Mouse (Mus musculus) bone marrow, adult 2 months (tissue): ENCODE results near the gene Lrrn3. TPM values are rescaled to one million over a fixed set of nuclear protein-coding genes. Genes with fewer than 3 reads are reported as not detected.

ENCODE experiments used
- H3K27ac ChIP-seq: fragments of 200-500 bp; 2 replicates; pipeline ENCODE4 v1.5.1; 2012; ENCODE audit warnings: low read depth, mild to moderate bottlenecking, control low read depth, inconsistent platforms, low read length; ENCODE audit not compliant: control insufficient read depth, poor library complexity, insufficient read depth
- H3K4me1 ChIP-seq: fragments of 200-500 bp; 2 replicates; pipeline ENCODE4 v1.6.1; 2011; ENCODE audit warnings: low read length; ENCODE audit not compliant: control insufficient read depth, insufficient read depth
- H3K4me3 ChIP-seq: fragments of 200-500 bp; replicated peaks from 2 replicates; pipeline ENCODE3; 2011; ENCODE audit warnings: mild to moderate bottlenecking, low read depth, low read length, control low read depth; ENCODE audit not compliant: control insufficient read depth
- CTCF ChIP-seq: fragments of 200-500 bp; IDR thresholded peaks from 2 replicates; pipeline ENCODE4 v1.5.1; 2011; ENCODE audit warnings: low read length, control low read depth; ENCODE audit not compliant: control insufficient read depth, insufficient read depth
- POLR2A ChIP-seq: fragments of 200-500 bp; IDR thresholded peaks from 2 replicates; pipeline ENCODE4 v1.6.1; 2011; ENCODE audit warnings: low read depth, mild to moderate bottlenecking, control low read depth, low read length, borderline replicate concordance; ENCODE audit not compliant: control insufficient read depth
- WGBS: fragments of 180-500 bp; shearing (Covaris S2); methylation state at CpG from one replicate; pipeline ENCODE4 v1.1.7; 2018; 5-methylcytosine and 5-hydroxymethylcytosine counted together
- polyA plus RNA-seq: library from polyadenylated mRNA; stranded (reverse); fragments of >200 nt; gene quantifications from 2 replicates; pipeline ENCODE4 v1.2.4, GENCODE M21; 2011; ENCODE audit warnings: low replicate concordance; ENCODE audit not compliant: missing spikeins, insufficient read depth, insufficient read length

Lrrn3 gene
- polyA plus RNA-seq, 1 experiment = 1.8 TPM

- no peaks in the 10 kb centered on the region for H3K4me1 ChIP-seq
- H3K4me3 ChIP-seq = no peak overlapping the region
- TF ChIP-seq CTCF (no peak), POLR2A (no peak)
- H3K27ac ChIP-seq = no peak overlapping the region
- WGBS = 88% methylated on average over 4 of the region's 4 CpGs
These were observed 68.3 kb downstream of the Lrrn3 start for GRCm38 (mm10) chr12:41417961-41418360.

GRCm38 (mm10) chr12:41417099-41417498 lies 69.1 kb downstream of the Lrrn3 start:
- 78% methylated on average over 3 of the region's 3 CpGs for WGBS
- H3K27ac ChIP-seq = no peak overlapping the region
- no peak for TF ChIP-seq POLR2A
- TF ChIP-seq CTCF = no peak
- H3K4me3 ChIP-seq = no peak overlapping the region
- no peaks in the 10 kb centered on the region for H3K4me1 ChIP-seq

- Histone ChIP-seq H3K4me1 (no peaks in the 10 kb centered on the region), H3K27ac (no peak overlapping the region), H3K4me3 (no peak overlapping the region)
- no peak for TF ChIP-seq POLR2A
- no peak for TF ChIP-seq CTCF
These were observed 69.6 kb downstream of the Lrrn3 start for GRCm38 (mm10) chr12:41416635-41417034.

- WGBS = 73% methylated on average over 3 of the region's 3 CpGs
- no peak for TF ChIP-seq POLR2A
- TF ChIP-seq CTCF = no peak
These were observed 76.8 kb downstream of the Lrrn3 start for GRCm38 (mm10) chr12:41409431-41409830.

GRCm38 (mm10) chr12:41401923-41402322 lies 84.3 kb downstream of the Lrrn3 start:
- H3K4me3 ChIP-seq = no peak overlapping the region
- 63% methylated on average over 3 of the region's 3 CpGs for WGBS
- no peak overlapping the region for H3K27ac ChIP-seq
- no peaks in the 10 kb centered on the region for H3K4me1 ChIP-seq
- TF ChIP-seq POLR2A = no peak
- no peak for TF ChIP-seq CTCF

More at GRCm38 (mm10) chr12:41409431-41409830, 76.8 kb downstream of the Lrrn3 start:
- H3K4me1 ChIP-seq = no peaks in the 10 kb centered on the region
- no peak overlapping the region for H3K4me3 ChIP-seq
- no peak overlapping the region for H3K27ac ChIP-seq
